Mouse (Mus musculus): ENCODE results near the gene Atic. TPM values are rescaled to one million over a fixed set of nuclear protein-coding genes. Genes with fewer than 3 reads are reported as not detected.

The Atic gene
- polyA plus RNA-seq, 1 experiment from 2014 or later, result 73.8 TPM

DNA sequence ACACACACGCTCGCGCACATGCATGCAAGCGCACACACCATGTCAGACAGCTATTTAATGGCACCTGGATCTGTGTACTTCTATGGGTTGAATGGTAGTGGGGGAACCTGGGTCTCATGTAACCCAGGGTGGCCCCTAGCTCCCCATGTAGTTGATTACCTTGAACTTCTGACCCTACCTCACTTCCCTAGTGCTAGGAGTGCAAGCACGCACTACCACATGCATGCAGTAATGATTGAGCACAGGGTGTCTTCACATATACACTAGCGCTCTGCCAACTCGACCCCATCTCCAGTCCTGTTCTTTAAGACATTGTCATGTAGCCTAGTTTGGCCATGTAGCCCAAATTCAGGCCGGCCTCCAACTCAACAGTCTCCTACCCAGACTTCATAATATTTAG is 26.4 kb downstream of the Atic start:
- no peak for ATAC-seq (ENCODE audit: low FRiP score, low TSS enrichment)
- no peaks in the 10 kb centered on the region for H3K9me3 ChIP-seq (ENCODE audit: control insufficient read depth, low read length)
- peaks cover 45% of the 10 kb centered on the region for H3K36me3 ChIP-seq (ENCODE audit: control insufficient read depth, insufficient read depth, low read length)
- H3K9ac ChIP-seq (ENCODE audit: low read depth, low read length), result no peak overlapping the region
- H3K4me3 ChIP-seq (ENCODE audit: low read length), result no peak overlapping the region
- no peaks in the 10 kb centered on the region for H3K27me3 ChIP-seq (ENCODE audit: control insufficient read depth, insufficient read depth, low read length)
- WGBS, result 94% methylated on average over 8 of the region's 8 CpGs
- H3K4me2 ChIP-seq (replicated peaks; ENCODE audit: low read depth, low read length), result no peak overlapping the region
- H3K4me1 ChIP-seq (ENCODE audit: control insufficient read depth, insufficient read depth, low read length), result no peaks in the 10 kb centered on the region
- H3K27ac ChIP-seq (ENCODE audit: low read depth, low read length), result no peak overlapping the region

DNA sequence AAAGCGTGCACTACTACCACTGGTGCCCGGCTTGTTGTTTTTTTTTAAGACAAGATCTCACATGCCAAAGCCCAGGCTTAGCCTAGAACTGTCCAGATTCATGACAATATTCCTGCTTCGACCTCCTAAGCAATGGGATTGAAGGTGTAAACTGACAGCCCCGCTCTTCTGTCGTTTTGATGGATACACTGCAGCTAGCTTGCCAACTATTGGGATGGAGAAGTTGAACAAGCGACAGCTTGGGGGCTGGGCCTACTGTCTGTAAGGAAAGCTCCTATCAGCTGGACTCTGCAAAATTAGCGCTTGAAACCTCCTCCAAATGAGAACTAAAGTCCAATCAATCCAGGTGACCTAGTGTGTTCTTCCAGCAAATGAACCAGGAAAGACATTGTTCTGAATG is 26.9 kb downstream of the Atic start:
- Histone ChIP-seq H3K36me3 (ENCODE audit: control insufficient read depth, insufficient read depth, low read length) (peaks cover 45% of the 10 kb centered on the region), H3K27me3 (ENCODE audit: control insufficient read depth, insufficient read depth, low read length) (no peaks in the 10 kb centered on the region), H3K4me3 (ENCODE audit: low read length) (no peak overlapping the region), H3K27ac (ENCODE audit: low read depth, low read length) (no peak overlapping the region), H3K9ac (ENCODE audit: low read depth, low read length) (no peak overlapping the region), H3K9me3 (ENCODE audit: control insufficient read depth, low read length) (no peaks in the 10 kb centered on the region), H3K4me1 (ENCODE audit: control insufficient read depth, insufficient read depth, low read length) (no peaks in the 10 kb centered on the region), H3K4me2 (replicated peaks; ENCODE audit: low read depth, low read length) (no peak overlapping the region)
- 88% methylated on average over 7 of the region's 7 CpGs for WGBS
- no peak for ATAC-seq (ENCODE audit: low FRiP score, low TSS enrichment)

DNA sequence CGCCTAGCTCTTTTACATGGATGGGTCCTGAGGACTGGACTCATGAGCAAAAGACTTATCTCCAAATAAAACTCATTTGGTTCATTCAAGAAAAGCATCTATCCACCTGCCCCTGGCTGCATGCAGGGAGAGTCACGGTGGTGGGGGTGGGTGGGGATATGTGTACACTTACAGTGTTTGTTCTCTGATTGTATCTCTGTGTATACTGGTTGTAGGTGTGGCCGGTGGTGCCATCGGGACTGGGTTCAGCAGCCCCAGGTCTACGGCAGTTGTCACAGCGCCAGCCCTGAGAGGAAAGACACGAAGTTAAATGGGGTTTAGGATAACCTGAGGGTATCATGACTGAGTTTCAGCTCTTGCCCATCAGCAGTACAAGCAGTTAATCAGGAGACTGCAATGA is 29.7 kb downstream of the Atic start:
- no peak overlapping the region for H3K9ac ChIP-seq (ENCODE audit: low read depth, low read length)
- ATAC-seq (ENCODE audit: low FRiP score, low TSS enrichment), result no peak
- WGBS, result 91% methylated on average over 7 of the region's 7 CpGs
- no peak overlapping the region for H3K4me3 ChIP-seq (ENCODE audit: low read length)
- H3K27ac ChIP-seq (ENCODE audit: low read depth, low read length), result no peak overlapping the region
- H3K9me3 ChIP-seq (ENCODE audit: control insufficient read depth, low read length), result no peaks in the 10 kb centered on the region
- no peaks in the 10 kb centered on the region for H3K4me1 ChIP-seq (ENCODE audit: control insufficient read depth, insufficient read depth, low read length)
- peaks cover 59% of the 10 kb centered on the region for H3K36me3 ChIP-seq (ENCODE audit: control insufficient read depth, insufficient read depth, low read length)
- no peaks in the 10 kb centered on the region for H3K27me3 ChIP-seq (ENCODE audit: control insufficient read depth, insufficient read depth, low read length)
- H3K4me2 ChIP-seq (replicated peaks; ENCODE audit: low read depth, low read length), result no peak overlapping the region

- H3K9ac ChIP-seq (ENCODE audit: low read depth, low read length), result no peak overlapping the region
- ATAC-seq (ENCODE audit: low FRiP score, low TSS enrichment), result no peak
- no peak overlapping the region for H3K27ac ChIP-seq (ENCODE audit: low read depth, low read length)
- 97% methylated on average over 11 of the region's 11 CpGs for WGBS
- peaks cover 89% of the 10 kb centered on the region for H3K36me3 ChIP-seq (ENCODE audit: control insufficient read depth, insufficient read depth, low read length)
- no peaks in the 10 kb centered on the region for H3K27me3 ChIP-seq (ENCODE audit: control insufficient read depth, insufficient read depth, low read length)
- no peak overlapping the region for H3K4me2 ChIP-seq (replicated peaks; ENCODE audit: low read depth, low read length)
- H3K9me3 ChIP-seq (ENCODE audit: control insufficient read depth, low read length), result no peaks in the 10 kb centered on the region
- H3K4me1 ChIP-seq (ENCODE audit: control insufficient read depth, insufficient read depth, low read length), result no peaks in the 10 kb centered on the region
- H3K4me3 ChIP-seq (ENCODE audit: low read length), result no peak overlapping the region
These were observed 33.1 kb downstream of the Atic start for GRCm38 (mm10) chr1:71590038-71590437.

DNA sequence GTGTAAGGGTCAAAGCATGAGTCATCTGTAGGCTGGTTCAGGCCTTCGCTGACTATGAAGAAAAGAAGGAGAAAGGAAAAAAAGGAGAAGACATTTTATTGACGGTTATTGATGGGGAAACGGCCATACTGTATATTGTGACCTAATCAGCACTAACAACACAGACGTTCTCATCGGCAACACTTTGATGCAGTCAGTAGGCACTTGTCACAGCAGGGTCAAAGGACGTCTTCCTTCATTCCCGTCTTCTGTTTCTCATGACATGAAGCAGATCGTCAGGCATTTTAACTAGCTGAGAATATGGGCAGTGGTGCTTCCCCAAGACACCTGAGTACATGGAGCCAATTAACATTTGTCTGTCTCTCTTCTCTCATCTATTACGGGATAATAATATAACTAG is 36.2 kb downstream of the Atic start:
- Histone ChIP-seq H3K9ac (ENCODE audit: low read depth, low read length) (no peak overlapping the region), H3K27me3 (ENCODE audit: control insufficient read depth, insufficient read depth, low read length) (no peaks in the 10 kb centered on the region), H3K4me2 (replicated peaks; ENCODE audit: low read depth, low read length) (no peak overlapping the region), H3K4me3 (ENCODE audit: low read length) (no peak overlapping the region), H3K4me1 (ENCODE audit: control insufficient read depth, insufficient read depth, low read length) (no peaks in the 10 kb centered on the region), H3K36me3 (ENCODE audit: control insufficient read depth, insufficient read depth, low read length) (peaks cover 87% of the 10 kb centered on the region), H3K9me3 (ENCODE audit: control insufficient read depth, low read length) (no peaks in the 10 kb centered on the region), H3K27ac (ENCODE audit: low read depth, low read length) (no peak overlapping the region)
- WGBS, result 94% methylated on average over 9 of the region's 9 CpGs
- no peak for ATAC-seq (ENCODE audit: low FRiP score, low TSS enrichment)

GRCm38 (mm10) chr1:71594268-71594667 is 37.3 kb downstream of the Atic start:
- peaks cover 87% of the 10 kb centered on the region for H3K36me3 ChIP-seq (ENCODE audit: control insufficient read depth, insufficient read depth, low read length)
- no peak for ATAC-seq (ENCODE audit: low FRiP score, low TSS enrichment)
- WGBS, result 86% methylated on average over 2 of the region's 2 CpGs

GRCm38 (mm10) chr1:71595365-71595764 is 38.4 kb downstream of the Atic start:
- H3K9ac ChIP-seq (ENCODE audit: low read depth, low read length), result no peak overlapping the region
- no peak for ATAC-seq (ENCODE audit: low FRiP score, low TSS enrichment)
- peaks cover 87% of the 10 kb centered on the region for H3K36me3 ChIP-seq (ENCODE audit: control insufficient read depth, insufficient read depth, low read length)
- H3K4me1 ChIP-seq (ENCODE audit: control insufficient read depth, insufficient read depth, low read length), result no peaks in the 10 kb centered on the region
- H3K9me3 ChIP-seq (ENCODE audit: control insufficient read depth, low read length), result no peaks in the 10 kb centered on the region
- WGBS, result 97% methylated on average over 4 of the region's 4 CpGs
- H3K4me3 ChIP-seq (ENCODE audit: low read length), result no peak overlapping the region
- no peak overlapping the region for H3K27ac ChIP-seq (ENCODE audit: low read depth, low read length)
- H3K4me2 ChIP-seq (replicated peaks; ENCODE audit: low read depth, low read length), result no peak overlapping the region
- no peaks in the 10 kb centered on the region for H3K27me3 ChIP-seq (ENCODE audit: control insufficient read depth, insufficient read depth, low read length)

More at GRCm38 (mm10) chr1:71594268-71594667, 37.3 kb downstream of the Atic start:
- no peaks in the 10 kb centered on the region for H3K27me3 ChIP-seq (ENCODE audit: control insufficient read depth, insufficient read depth, low read length)
- H3K4me1 ChIP-seq (ENCODE audit: control insufficient read depth, insufficient read depth, low read length), result no peaks in the 10 kb centered on the region
- no peak overlapping the region for H3K27ac ChIP-seq (ENCODE audit: low read depth, low read length)
- H3K4me3 ChIP-seq (ENCODE audit: low read length), result no peak overlapping the region
- H3K4me2 ChIP-seq (replicated peaks; ENCODE audit: low read depth, low read length), result no peak overlapping the region
- no peaks in the 10 kb centered on the region for H3K9me3 ChIP-seq (ENCODE audit: control insufficient read depth, low read length)
- H3K9ac ChIP-seq (ENCODE audit: low read depth, low read length), result no peak overlapping the region

DNA sequence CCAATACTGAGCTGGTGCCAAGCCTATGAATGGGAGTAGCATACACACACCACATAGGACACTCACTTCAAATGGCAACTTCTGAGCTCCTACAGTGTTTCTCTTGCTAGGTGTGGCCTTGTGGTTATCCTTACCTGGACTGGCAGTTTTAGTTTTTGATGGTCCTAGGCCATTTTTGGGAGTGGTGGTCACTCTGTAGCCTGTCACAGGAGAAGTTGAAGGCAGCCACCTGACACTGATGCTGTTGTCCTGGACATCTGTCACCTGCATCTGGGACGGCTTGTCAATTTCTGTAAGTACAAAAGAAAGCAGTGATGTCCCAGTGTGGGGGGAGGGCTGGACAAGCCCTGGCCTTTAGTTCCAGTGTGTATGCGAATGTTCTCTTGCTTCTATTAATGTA is 48.8 kb downstream of the Atic start:
- Histone ChIP-seq H3K9ac (ENCODE audit: low read depth, low read length) (no peak overlapping the region), H3K27me3 (ENCODE audit: control insufficient read depth, insufficient read depth, low read length) (no peaks in the 10 kb centered on the region), H3K4me3 (ENCODE audit: low read length) (no peak overlapping the region), H3K27ac (ENCODE audit: low read depth, low read length) (no peak overlapping the region), H3K4me2 (replicated peaks; ENCODE audit: low read depth, low read length) (no peak overlapping the region), H3K36me3 (ENCODE audit: control insufficient read depth, insufficient read depth, low read length) (peaks cover 94% of the 10 kb centered on the region), H3K4me1 (ENCODE audit: control insufficient read depth, insufficient read depth, low read length) (no peaks in the 10 kb centered on the region), H3K9me3 (ENCODE audit: control insufficient read depth, low read length) (no peaks in the 10 kb centered on the region)
- WGBS, result 87% methylated on average over 2 of the region's 2 CpGs
- no peak for ATAC-seq (ENCODE audit: low FRiP score, low TSS enrichment)

GRCm38 (mm10) chr1:71606600-71607325 is 49.8 kb downstream of the Atic start:
- Histone ChIP-seq H3K27me3 (ENCODE audit: control insufficient read depth, insufficient read depth, low read length) (no peaks in the 10 kb centered on the region), H3K27ac (ENCODE audit: low read depth, low read length) (no peak overlapping the region), H3K4me2 (replicated peaks; ENCODE audit: low read depth, low read length) (no peak overlapping the region), H3K36me3 (ENCODE audit: control insufficient read depth, insufficient read depth, low read length) (peaks cover 94% of the 10 kb centered on the region), H3K9me3 (ENCODE audit: control insufficient read depth, low read length) (no peaks in the 10 kb centered on the region), H3K9ac (ENCODE audit: low read depth, low read length) (no peak overlapping the region), H3K4me1 (ENCODE audit: control insufficient read depth, insufficient read depth, low read length) (no peaks in the 10 kb centered on the region), H3K4me3 (ENCODE audit: low read length) (no peak overlapping the region)
- ATAC-seq (ENCODE audit: low FRiP score, low TSS enrichment), result no peak
- WGBS, result 90% methylated on average over 8 of the region's 8 CpGs

All from kidney, embryonic 14.5 days (tissue).